Mouse (Mus musculus): ENCODE data around the gene Foxred1.

Gene Foxred1

DNA sequence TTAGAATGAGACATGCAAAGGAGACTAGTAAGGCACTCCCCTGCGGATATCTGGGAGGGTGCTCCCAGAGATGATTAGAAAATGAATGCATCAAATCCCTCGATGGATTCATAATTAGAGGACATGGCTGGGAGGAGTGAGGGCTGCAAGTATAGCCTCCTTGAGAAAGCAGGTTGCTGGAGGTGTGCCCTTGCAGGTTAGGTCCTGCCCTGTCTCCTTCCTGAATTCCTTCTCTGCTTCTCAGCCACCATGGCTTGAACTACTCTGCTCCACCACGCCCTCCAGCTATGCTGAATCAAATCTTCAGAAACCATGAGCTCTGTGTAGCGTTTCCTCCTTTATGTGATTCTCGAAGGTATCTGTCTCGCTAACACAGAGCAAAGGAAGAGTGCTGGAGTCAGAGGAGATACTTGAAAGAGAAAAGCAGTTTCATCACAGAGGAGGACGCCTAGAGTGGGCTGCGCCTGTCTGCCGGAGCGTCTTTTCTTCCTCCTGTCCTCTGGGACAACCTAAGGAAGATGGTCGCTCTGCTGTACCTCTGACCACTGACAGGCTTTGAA is 17.8 kb downstream of the Foxred1 start:
- in situ Hi-C loops (cut with MboI) = no loop called here

DNA sequence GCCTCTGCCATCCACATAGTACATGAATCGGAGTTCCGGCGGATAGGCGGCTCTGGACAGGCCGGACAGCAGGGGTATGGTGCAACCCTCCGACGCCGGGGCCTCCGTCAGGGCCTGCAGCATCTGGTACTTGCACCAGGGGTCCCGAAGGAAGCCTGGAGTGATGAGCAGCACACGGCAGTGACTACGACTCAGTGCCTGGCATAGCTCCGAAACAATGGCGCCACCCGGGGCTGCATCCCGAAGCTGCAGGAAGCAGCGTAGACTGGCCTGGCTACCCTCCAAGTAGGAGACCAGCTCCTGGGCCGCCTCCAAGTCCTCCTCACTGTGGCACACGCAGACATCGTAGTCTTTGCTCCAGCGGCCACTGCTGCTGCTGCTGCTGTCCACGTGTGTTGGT is 22.2 kb downstream of the Foxred1 start:
- in situ Hi-C loops (cut with MboI) = no loop called here

DNA sequence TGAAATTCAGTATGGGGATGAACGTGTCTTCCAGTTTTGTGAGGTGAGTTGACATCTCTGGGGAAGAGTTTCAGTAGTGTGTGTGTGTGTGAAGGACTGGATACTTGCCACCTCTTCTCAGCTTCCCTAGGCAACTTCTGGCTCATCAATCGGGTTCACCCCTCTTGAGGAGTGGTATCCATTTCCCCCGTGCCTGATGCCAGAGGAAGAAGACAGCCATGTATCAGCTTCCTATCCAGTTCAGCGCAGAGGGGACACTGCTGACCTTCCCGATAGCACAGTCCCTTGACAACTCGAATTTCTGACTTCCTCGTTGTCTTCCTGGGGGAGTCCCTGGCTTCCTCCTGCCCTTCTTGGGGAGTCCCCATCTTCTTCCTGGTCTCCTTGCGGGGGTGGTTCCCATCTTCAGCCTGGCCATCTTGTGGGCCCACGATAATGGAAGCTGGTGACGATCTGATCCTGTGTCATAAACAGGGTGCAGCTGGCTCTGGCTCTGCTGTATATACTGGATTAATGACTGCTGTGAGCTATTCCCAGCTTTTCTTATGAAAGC is 23.4 kb downstream of the Foxred1 start:
- in situ Hi-C loops (cut with MboI) = no loop called here

DNA sequence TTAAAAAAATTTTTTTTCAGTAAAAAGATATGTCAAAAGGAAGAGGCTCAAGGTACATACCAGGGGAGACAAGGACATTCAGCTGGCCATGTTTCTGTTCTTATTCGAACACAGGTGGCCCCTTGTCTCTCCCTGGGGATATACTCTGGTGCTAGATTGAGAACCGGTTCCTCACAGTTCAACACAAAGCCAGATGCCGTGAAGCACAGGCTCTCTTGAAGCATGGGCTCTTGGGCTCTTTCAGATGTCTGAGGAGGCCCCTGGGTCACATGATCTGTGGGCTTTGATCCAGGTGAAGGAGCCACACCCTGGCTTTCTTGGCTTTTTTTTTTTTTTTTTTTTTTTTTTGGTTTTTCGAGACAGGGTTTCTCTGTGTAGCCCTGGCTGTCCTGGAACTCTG is 24.4 kb downstream of the Foxred1 start:
- in situ Hi-C loops (cut with MboI) = no loop called here

DNA sequence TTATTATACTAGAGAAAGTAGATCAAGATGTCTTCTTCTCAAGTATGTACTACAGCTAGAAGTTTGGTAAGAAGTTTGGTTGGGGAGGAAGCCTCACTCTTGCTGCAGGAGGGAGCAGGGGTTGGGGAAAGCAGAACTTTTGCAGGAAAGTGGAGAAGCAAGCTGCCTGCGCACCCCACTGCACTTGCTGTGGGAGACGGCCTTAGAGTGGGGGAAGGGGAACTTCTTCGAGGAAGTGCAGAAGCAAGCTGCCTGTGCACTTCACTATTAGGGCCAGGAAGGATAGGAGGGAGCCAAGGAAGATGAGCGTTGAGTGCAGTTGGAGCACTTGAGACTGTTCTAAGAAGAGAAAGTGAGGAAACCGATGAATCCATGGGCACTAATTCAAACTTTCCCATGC is 27.5 kb downstream of the Foxred1 start:
- in situ Hi-C loops (cut with MboI) = no loop called here

DNA sequence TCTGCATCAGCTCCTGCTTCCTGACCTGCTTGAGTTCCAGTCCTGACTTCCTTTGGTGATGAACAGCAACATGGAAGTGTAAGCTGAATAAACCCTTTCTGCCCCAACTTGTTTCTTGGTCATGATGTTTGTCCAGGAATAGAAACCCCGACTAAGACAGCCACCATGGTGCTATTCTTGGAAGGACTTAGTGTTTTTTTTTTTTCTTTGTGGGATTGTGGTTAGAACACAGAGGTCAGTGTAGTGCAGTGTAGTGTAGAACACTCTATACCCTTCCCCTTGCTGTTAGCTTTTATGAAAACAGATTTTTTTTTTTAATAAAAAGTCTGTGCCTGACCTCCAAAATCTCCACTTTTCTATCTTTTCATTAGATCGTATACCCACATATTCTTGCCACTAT is 28.0 kb downstream of the Foxred1 start:
- in situ Hi-C loops (cut with MboI) = no loop called here

DNA sequence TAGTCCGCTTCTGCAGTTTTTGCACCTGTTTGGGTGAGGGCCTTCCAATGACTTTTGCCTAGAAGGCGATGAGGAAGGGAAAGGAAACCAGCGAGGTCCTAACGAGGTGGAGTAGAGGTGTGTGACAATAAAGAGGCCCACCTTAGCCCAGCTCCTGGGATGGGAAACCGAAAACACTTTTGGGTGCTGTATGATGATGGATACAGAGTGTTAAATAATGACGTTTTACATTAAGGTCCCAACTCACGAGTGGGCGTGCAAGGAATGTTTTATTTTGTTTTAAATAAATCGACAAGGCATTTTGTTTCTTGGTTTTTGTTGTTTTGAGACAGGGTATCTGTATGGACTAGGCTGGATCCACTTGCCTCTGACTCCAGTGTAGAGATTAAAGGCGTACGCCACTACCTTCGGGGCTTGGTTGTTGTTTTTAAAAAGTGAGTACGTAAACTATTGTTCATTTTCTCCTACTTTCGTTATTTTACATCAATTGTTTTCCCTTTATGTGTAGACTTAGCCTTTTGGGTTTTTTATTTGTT is 34.7 kb downstream of the Foxred1 start:
- in situ Hi-C loops (cut with MboI) = no loop called here

DNA sequence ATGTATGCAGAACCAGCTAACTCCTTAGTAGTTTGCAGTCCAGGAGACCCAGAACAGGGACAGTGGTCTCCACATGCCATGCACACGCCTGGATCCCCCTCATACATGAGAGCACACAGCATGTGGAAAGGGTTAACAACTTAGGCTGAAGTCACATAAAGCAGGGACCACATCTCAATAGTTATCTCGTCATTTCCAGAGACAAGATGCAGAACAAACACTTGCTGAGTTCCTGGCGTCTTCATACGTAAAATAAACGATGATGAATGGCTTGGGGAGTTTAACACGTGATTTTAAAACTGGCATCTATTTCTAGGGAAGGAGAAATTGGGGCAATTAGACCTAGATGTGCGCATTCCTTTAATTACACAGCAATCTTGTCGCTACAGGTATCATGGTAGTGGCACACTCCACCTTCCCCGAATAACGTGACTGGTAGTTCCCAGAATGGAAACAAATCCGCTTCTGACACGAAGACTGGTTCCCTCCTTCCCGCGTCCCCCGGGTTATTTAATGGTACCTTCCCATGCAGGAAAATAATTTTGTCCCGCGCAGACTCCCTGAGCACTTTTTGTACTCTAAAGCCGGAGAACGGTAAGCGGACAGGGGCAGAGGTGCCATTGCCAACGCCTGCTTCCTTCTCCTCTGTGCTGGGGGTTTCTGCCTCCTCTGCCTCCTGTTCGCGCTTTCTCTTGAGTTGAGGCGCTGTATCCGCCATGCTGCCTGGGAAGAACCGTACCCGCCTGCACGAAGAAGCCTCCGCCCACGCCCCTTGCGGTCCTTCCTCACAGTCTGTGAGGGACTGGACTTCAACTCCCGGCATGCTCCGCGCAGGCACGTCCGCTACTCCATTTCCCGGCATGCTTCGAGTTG is 35.4 kb downstream of the Foxred1 start, which contains the start of gene Dcps:
Dcps (minus strand) TSS at position 811 of the 873 bp plus-strand sequence.
- in situ Hi-C loops (cut with MboI) = no loop called here

DNA sequence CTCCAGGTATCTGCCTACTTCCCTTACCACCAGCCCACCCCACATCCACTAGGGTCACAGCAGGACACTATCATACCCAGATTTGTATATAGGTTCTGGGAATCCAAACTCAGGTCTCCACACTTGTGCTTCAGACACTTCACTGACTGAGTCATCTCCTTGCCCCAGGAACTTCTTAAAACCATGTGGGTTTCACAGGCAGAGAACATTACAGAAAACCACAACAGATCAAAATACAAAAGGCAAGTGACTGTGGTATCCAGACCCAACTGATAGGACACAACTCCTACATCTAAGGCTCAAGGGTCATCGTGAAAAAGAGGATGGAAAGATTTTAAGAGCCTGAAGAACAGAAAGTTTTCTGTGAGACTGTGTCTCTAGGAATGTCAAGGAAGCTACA is 37.5 kb downstream of the Foxred1 start:
- in situ Hi-C loops (cut with MboI) = no loop called here

DNA sequence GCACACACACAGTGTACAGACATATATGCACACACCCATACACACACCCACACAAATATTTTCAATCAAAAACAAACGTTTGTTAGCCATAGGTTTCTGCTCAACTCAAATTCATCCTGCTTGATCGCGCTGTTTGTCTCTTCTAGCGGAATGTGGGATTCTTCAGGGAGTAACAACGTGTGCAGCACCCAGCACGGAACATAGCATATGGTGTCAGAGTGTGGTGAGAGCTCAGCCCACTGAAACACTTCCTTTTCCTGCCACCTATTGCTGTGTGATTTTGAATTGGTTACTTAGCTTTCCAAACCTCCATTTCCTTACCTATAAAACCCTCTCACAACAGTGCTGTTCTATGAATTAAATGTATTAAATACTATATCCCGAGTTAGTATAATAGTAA is 40.8 kb downstream of the Foxred1 start:
- in situ Hi-C loops (cut with MboI) = no loop called here

DNA sequence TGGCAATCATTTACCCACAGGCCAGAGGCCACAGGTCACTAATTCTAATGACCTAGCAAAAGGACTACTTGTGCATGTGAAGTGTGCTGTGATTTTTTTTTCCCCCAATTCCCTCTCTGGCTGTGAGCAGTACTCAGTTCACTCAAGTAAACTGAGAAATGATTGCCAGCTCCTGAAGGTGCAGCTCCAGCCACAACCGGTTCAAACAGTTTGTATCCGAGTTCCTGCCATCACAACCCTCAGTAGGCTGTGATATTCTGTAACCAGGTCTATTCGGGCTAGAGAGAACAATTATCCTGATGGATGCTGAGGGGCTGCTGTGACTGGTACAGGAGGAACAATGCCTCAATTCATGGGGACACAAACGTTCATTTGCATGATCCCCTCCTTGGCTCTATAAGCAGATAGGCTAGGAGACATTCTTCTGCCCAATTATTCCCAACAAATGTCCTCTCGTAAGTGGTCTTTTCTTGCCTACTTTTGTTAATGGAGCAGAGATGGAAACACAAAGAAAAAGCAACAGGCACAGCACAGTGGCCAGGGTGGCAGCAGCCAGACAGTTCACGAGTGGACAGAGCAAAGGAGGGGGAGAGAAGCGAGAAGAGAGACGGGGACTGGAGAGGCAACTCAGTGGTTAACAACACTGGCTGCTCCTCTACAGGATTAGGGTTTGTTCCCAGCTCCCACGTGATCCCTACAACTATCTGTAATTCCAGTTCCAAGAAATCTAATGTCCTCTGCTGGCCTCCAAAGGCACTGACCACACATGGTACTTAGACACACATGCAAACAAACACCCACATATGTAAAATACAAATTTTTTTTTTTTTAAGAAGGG is 43.8 kb downstream of the Foxred1 start:
- in situ Hi-C loops (cut with MboI) = no loop called here

DNA sequence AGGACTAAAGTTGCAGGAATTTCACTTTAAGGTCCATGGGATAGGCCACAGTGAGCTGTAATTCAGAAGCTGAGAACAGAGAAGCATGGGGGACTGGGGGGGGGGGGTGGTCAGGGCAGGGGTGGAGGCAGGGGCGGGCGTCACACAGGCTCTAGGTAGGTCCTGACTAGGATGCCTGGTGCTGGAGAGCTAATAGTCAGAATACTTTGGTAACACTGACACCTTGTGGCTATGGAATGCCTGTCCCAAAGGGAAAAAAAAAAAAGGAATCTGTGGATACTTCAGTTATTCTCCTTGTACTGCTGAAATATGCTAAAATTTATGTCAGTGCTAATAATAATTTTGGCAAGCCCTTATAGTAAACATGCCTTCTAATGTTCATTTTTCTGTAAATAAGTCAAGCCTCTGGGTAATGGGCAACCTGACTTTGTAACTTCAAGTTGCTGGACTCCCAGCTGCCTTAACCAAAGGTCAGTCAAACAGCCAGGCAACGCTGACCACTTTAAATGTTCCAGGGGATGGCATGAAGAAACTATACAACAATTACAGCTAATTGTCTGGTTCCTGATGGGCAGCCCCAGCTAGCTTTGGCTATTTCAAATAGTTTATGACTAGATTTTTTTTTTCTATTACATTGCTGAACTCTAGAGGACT is 44.6 kb downstream of the Foxred1 start:
- in situ Hi-C loops (cut with MboI) = no loop called here

DNA sequence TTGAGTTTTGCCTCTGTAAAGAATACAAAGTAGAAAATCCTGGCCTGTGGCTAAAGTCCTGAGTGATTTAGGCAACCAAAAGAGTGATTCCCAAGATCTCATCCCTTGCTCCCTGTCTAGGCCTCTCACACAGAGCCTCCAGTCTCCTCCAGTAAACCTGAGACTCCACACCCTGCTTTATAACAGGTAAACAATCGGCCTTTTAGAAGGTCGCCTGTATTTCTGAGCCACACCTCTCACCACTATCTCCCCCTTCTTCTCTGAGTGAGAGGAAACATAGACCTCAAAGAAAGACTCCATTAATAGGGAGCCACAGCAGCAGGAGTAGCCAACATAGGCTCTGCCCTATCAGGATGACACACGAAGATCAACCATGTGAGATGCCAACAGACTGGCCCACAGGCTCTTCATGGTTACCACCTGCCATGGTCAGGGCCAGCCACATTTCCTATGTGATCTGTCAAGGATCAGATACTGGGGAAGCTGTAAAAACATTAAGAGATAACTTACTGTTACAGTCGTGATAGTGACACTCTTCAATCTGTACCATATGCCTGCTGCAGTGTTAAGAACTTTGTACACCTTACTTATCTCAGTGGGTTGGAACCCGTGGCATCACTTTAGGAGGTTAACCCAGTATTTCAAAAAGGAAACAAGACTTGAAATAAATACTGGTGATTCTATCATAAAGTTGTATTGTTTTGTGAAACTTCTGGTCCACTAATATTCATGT is 46.5 kb downstream of the Foxred1 start:
- in situ Hi-C loops (cut with MboI) = no loop called here

DNA sequence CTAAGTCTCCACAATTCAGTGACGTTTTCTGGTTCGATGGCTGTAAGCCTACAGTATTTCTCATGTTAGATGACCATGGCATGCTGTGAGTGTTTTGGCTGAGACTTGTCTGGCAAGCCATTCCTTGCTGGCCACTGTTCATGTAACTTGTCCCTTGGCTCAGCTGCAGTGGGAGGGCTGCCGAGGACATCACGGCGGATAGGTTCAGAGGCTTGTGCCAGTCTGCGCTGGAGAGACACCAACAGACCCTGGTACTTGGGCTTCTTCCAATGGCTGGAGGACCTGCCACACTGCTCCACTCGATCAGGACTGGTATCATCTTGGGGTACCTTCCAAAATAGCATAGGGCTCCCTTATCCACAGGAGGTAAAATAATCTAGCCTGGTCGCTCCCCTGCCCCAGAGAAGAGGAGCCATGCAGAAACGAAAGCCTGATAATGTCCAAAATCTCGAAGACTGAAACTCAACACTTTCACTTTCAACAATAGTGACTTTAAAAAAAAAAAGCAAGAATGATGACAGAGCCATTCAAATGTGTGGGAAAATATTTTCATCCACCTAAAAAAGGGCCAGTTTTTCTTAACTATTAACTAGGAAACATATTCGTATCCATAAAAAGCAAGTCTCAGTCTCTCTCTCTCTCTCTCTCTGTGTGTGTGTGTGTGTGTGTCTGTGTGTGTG is 47.7 kb downstream of the Foxred1 start:
- in situ Hi-C loops (cut with MboI) = no loop called here

DNA sequence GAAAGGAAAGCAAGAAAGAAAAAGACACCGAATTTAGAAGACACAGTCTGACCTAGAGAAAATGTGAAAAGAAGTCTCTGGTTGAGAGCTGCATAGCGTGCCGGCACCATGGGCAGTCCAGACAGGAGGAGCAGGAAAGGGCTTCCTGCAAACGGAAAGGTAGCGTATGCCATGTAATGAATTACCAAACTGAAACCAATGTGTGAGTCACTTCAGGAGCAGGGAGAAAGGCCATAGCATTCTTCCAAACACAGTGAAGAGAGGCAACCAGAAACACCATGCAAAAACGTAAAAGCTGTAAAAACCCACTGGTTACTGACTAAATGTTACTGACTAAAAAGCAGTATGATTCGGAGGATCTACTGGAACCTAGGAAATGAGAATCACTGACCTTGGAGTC is 49.1 kb downstream of the Foxred1 start:
- in situ Hi-C loops (cut with MboI) = no loop called here

DNA sequence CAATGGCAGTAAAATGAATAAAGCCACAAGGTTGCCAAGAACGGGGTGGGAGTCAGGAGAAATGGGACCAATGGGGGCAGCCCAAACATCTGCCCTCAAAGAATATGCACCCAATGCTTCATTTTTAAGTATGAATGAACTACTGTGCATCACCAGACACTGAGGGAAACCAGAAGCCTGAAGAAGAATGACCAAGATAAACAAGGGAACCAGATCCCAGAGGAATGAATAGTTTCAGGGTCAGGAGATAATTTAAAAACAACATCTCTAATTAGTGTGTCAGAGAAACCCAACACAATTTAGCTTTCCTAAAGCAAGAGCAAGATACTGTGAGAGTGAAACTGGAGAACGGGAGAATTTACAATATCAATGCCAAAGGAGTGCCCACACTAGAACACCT is 50.2 kb downstream of the Foxred1 start:
- in situ Hi-C loops (cut with MboI) = no loop called here

DNA sequence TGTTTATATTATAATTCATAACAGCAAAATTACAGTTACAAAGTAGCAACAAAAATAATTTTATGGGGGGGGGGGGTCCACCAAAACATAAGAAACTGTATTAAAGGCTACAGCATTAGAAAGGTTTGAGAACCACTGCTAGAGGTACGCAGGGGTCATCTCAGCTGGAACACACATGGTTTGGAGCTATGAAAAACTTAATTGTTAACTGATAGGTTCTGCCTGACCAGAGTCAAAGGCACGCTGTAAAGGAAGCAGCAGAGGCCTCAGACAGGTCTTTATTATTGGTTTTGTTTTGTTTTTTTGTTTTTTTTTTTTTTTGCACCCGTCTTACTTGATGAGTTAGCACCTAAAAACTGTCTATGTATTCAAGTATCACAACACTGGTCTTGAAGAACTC is 52.4 kb downstream of the Foxred1 start:
- in situ Hi-C loops (cut with MboI) = no loop called here

DNA sequence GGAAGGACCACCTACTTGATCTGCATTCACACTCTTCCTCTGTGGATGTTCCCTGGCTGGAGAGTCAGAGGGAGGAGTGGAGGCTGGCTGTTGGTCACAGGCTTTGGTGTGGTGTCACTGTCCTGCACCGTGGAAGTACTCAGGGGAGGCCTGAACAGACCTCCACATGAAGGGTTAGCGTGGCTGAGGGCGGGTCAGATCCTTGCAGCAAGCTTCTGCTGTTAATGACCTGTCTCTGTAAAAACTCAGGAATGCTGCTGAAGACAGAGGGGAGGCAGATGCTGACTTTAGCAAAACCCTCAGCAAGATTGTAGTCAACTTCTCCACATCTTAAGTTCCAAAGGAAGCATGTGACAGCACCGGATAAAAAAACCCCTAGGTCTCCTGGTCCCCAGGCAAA is 54.0 kb downstream of the Foxred1 start:
- in situ Hi-C loops (cut with MboI) = no loop called here

DNA sequence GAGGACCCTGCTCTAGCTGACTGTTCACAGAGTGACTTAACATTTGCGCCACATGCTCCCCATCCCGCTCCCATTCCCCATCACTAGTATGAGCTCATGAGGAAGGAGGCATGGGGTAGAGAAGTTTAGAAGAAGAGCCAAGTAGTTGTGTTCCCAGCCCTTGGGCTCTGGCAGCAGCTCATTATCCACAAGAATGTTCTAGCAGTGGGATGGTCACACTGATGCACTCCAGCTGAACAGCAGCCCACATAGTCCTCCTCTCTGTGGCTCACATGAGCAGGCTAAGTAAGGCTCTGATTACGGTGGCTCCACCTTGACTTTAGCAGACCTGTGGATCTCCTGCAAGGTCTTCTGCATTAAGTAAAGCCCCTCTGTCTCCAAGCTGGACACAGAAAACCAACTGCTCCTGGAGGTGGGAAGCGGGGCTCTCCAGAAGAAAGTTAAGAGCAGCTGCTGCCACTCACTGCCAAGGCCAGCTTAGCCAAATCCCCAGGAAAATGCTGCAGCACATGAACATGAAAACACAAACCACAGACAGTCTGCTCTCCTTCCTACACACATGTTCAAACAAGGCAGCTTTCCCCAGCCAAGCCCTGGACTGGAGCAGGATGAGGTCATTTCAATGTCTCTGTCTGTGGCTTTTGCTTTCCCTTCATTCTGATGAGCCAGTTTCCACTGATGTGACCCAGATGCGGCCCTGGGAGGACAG is 54.7 kb downstream of the Foxred1 start:
- in situ Hi-C loops (cut with MboI) = no loop called here

Data from mature B cell (primary cell).